Mouse (Mus musculus) embryo, embryonic 10 days (tissue): ENCODE results near the gene Gm47985.
A peak's percentile ranks its signal among the peaks of the same experiment; 100 is the strongest.
"Not testable (repeated sequence)": the region's sequence is repeated elsewhere in the genome, so short reads cannot be mapped to it uniquely, and the experiment has no call there.

ENCODE experiments used
- DNase-seq: peaks from one replicate; pipeline ENCODE4 v3.0.0-alpha.2; 2015; ENCODE audit warnings: low spot score

Gm47985 gene

DNA sequence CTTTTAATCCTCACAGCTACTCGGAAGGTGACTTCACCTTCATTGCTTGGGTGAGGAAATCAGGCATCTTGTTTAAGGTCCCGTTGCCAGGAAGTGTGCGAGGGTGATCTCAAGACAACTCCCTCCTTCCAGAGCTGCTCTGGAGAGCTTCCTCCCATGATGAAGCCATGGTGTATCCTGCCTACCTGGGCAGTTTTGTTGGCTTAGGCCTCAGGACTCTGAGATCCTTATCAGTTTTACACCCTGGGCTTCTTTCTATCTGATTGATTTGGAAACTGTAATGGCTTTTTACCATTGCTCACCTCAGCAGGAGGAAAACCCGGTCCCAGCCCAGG lies 4.4 kb upstream of the Gm47985 start:
- DNase-seq, result no peak

DNA sequence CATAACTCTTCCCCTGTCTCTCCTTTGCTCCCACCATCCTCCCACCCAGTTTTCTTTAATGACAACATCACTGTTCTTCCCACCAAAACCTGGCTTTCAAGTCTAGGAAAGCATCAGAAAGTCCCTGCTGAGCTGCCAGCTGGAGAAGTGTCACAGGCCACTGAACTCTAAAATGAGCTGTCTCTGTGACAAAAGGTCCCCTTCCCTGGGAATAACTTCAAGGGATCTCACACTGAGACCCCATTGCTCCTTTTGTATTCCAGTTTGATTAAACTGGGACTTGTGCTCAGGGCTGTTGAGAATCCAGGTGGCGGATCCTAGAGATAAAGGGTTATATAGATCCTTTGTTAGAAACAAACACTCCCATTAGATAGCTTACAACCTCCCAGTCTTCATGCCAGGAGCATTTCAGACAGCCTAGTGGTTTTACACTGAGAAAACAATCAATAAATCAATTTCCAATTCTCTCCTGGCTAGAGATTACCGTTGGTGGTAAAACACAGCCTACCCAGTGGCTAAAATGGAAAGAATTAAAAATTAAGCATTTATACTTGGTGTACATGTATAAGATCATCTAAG lies 3.7 kb upstream of the Gm47985 start:
- DNase-seq, result peak; percentile 65

DNA sequence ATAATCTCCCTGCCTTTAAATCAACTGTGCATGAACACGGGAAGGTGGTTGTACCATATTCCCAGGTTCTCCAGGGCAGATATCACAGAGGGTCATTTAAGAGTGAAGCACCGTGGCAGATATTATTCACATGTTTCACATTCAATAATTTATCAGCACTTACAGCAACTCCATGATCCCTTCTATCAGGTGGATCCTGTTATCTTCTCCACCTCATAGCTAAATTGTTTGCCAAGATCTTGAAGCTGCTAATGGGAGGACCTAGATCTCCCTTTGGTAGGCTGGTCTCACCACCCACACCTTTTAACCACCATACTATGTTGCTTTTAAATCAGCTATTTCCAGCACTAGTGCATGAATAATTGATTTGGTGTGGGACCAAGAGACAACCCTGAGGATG lies 2.2 kb upstream of the Gm47985 start:
- DNase-seq, result no peak

DNA sequence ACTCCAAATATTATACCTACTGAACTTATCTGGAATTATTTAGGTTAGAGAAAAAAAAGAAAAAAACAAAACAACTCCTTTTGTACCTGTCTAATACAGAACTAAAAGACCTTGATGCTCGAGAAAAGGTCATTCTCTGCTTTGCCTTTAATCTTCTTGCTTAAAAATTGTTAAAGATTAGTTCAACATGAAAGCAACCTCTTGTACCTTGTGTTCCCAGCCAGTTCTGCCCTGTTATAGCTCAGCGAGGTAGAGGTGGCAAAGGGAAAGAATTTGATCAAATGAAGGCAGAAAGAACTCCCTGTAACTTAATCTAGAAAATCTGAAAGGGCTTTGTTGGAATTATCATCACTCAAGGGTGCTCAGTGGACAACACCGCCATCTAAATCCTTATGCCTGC lies 3.8 kb downstream of the Gm47985 start:
- DNase-seq, result not testable (repeated sequence)

DNA sequence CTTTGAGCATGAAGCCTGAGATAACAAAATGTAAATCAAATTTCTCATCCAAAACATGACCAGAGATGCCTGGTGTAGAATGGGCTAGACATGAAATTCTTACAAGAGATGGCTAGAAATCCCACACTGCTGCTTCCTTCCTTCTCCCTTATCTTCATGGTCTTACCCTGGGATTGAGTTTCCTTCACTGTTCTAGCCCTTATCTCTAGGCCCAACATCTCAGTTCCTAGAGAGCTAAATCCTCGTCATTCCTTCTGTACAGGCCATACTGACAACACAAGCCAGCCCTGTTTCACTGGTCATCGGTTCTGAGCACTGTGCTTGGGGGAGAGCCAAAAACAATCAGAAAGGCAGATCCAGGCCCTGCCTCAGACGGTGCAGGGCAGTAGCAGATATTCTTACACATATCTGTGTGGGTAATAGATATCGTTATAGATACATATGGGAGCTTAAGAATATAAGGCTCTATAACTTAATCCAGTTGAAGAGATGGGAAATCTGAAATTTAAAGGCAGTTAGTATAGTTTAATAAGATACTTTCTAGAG lies 4.6 kb downstream of the Gm47985 start:
- not testable (repeated sequence) for DNase-seq

DNA sequence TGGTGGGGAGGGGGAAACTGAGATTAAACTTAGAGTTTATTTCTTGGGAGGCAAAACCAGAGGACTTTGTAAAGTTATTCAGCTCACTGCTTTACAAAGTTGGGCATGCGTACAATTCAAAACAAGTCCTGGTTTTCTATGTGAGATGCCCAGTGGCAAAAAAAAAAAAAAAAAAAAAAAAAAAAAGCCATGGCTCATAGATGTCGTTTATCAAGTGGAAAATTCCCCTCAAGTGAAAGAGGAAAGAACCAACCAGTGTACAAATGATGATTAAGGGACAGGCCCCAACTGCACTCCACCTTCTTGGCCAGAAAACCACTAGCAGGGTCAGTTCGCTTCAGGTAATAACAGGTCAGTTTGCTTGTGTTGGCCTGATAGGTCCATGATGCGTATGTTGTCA lies 6.1 kb downstream of the Gm47985 start:
- DNase-seq, result no peak

DNA sequence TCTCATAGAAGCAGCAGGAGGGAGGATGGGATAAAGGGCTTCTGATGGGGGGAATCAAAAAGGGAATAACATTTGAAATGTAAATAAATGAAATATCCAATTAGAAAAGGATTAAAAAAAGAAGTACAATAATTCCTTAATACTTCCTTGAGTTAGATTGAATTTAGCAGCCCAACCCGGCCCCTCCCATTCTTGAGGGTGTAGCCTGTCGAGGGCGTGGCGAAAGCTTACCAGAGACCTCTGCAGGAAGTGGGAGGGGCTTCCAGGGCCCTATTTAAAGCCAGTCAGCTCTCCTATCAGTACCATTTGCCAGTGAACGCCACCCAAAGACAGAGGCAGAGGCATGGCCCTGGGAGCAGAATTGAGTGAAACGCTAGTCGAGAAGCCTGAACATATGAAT lies 9.7 kb downstream of the Gm47985 start, which contains the start of gene Gm8947:
TSS of gene Gm8947 (plus strand) at position 302 of the 400 bp plus-strand sequence.
- DNase-seq, result not testable (repeated sequence)

DNA sequence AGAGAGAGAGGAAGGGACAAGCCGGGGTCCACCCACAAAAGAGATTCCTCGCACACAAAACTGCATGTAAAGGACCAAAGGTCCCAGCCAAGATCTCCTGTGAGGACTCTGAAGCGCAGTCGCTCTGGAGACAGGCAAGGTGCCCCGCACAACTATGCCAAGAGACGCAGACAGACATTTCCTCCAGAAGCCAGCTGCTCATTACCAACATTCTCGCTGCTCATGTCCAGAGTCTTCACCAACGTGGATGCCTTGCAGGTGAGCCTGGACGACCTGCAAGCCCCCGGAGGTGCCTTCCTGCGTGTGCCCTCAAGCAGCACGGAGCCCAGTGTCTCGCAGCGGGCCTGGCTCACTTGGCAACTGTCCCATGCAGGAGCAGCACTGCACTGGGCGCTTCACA lies 10.4 kb downstream of the Gm47985 start:
- DNase-seq, result not testable (repeated sequence)

DNA sequence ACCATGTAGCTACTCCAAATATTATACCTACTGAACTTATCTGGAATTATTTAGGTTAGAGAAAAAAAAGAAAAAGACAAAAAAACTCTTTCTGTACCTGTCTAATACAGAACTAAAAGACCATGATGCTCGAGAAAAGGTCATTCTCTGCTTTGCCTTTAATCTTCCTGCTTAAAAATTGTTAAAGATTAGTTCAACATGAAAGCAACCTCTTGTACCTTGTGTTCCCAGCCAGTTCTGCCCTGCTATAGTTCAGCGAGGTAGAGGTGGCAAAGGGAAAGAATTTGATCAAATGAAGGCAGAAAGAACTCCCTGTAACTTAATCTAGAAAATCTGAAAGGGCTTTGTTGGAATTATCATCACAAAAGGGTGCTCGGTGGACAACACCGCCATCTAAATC lies 13.6 kb downstream of the Gm47985 start:
- not testable (repeated sequence) for DNase-seq

DNA sequence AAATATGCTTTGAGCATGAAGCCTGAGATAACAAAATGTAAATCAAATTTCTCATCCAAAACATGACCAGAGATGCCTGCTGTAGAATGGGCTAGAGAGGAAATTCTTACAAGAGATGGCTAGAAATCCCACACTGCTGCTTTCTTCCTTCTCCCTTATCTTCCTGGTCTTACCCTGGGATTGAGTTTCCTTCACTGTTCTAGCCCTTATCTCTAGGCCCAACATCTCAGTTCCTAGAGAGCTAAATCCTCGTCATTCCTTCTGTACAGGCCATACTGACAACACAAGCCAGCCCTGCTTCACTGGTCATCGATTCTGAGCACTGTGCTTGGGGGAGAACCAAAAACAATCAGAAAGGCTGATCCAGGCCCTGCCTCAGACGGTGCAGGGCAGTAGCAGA lies 14.4 kb downstream of the Gm47985 start:
- not testable (repeated sequence) for DNase-seq

DNA sequence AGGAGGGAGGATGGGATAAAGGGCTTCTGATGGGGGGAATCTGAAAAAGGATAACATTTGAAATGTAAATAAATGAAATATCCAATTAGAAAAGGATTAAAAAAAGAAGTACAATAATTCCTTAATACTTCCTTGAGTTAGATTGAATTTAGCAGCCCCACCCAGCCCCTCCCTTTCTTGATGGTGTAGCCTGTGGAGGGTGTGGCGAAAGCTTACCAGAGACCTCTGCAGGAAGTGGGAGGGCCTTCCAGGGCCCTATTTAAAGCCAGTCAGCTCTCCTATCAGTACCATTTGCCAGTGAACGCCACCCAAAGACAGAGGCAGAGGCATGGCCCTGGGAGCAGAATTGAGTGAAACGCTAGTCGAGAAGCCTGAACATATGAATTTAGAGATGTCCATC lies 15.8 kb downstream of the Gm47985 start, which contains the start of gene Gm47995:
TSS of gene Gm47995 (plus strand) at position 329 of the 400 bp plus-strand sequence.
- not testable (repeated sequence) for DNase-seq

DNA sequence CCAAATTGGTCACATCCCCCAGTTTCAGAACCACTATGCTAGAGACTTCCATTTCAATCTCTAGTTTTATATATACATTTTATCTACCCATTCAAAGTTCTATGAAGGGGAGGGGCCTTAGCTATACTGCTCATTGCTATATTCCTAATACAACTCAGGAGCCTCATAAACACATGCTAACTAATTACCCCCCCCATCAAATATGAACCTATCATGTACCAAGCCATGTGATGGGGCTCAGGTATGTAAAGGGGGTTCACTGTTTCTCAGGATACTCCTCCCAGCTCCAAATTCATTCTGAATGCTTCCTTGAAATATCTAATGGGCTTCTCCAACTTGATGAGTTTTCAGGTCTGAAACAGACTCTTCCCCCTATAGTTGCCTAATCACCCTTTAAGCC lies 18.3 kb downstream of the Gm47985 start:
- DNase-seq, result not testable (repeated sequence)

DNA sequence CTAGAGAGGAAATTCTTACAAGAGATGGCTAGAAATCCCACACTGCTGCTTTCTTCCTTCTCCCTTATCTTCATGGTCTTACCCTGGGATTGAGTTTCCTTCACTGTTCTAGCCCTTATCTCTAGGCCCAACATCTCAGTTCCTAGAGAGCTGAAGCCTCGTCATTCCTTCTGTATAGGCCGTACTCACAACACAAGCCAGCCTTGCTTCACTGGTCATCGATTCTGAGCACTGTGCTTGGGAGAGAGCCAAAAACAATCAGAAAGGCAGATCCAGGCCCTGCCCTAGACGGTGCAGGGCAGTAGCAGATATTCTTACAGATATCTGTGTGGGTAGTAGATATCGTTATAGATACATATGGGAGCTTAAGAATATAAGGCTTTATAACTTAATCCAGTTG lies 20.4 kb downstream of the Gm47985 start:
- DNase-seq, result not testable (repeated sequence)

DNA sequence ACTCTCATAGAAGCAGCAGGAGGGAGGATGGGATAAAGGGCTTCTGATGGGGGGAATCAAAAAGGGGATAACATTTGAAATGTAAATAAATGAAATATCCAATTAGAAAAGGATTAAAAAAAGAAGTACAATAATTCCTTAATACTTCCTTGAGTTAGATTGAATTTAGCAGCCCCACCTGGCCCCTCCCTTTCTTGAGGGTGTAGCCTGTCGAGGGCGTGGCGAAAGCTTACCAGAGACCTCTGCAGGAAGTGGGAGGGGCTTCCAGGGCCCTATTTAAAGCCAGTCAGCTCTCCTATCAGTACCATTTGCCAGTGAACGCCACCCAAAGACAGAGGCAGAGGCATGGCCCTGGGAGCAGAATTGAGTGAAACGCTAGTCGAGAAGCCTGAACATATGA lies 21.5 kb downstream of the Gm47985 start, which contains the start of gene 3110040M04Rik:
TSS of gene 3110040M04Rik (plus strand) at position 304 of the 400 bp plus-strand sequence.
- not testable (repeated sequence) for DNase-seq

DNA sequence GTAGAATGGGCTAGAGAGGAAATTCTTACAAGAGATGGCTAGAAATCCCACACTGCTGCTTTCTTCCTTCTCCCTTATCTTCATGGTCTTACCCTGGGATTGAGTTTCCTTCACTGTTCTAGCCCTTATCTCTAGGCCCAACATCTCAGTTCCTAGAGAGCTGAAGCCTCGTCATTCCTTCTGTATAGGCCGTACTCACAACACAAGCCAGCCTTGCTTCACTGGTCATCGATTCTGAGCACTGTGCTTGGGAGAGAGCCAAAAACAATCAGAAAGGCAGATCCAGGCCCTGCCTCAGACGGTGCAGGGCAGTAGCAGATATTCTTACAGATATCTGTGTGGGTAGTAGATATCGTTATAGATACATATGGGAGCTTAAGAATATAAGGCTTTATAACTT lies 26.2 kb downstream of the Gm47985 start:
- not testable (repeated sequence) for DNase-seq

DNA sequence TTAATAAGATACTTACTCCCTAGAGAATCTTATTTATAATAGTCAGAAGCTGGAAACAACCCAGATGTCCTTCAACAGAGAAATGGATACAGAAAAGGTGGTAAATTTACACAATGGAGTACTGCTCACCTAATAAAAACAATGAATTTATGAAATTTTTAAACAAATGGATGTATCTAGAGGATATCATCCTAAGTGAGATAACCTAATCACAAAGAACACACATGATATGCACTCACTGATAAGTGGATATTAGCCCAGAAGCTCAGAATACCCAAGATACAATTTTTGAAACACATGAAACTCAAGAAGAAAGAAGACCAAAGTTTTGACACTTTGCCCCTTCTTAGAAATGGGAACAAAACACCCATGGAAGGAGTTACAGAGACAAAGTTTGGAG lies 26.6 kb downstream of the Gm47985 start:
- DNase-seq, result not testable (repeated sequence)

DNA sequence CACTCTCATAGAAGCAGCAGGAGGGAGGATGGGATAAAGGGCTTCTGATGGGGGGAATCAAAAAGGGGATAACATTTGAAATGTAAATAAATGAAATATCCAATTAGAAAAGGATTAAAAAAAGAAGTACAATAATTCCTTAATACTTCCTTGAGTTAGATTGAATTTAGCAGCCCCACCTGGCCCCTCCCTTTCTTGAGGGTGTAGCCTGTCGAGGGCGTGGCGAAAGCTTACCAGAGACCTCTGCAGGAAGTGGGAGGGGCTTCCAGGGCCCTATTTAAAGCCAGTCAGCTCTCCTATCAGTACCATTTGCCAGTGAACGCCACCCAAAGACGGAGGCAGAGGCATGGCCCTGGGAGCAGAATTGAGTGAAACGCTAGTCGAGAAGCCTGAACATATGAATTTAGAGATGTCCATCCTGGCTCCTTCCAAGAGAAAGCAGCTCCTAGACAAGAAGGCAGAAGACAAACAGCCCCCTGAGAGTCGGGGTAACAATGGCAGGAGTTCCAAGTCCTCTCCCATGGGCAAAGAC lies 27.6 kb downstream of the Gm47985 start, which contains the start of gene Gm47996:
TSS of gene Gm47996 (plus strand) at position 308 of the 532 bp plus-strand sequence.
- DNase-seq, result not testable (repeated sequence)

DNA sequence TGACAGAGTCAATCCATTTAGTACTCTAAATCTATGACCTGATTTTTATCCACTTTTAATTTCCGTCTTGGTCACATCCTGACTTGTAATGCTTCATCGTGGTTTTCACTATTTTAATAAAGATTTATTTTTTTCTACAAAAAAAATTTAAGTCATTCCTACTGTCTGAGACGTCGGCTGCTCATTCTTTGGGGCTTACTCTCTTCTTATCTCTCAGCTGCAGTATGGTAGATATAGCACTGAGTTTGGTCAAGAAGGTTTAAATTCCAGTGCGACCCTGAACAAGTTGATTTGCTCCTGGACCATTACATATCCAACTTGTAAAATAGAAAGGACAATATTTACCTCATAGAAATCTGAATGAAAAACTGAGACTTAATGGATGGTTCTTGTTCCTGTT lies 29.3 kb downstream of the Gm47985 start:
- DNase-seq, result not testable (repeated sequence)

DNA sequence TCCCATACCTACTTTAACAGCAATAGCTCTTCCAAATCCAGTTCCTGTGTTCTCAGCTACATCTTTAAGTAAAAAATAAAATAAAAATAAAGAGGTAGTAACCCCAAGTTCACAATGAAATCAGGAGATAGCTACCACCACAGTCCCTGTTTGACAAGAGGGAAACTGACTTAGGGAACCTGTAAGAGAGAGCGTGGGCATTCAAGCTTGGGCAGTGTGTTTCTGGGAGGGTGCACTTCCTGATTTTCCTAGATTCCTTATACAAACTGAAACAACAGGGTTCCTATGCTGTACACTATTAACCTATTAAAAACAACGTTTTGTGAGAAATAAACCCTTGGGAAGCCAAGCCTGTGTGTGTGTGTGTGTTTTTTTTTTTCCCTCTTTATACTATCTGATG lies 32.5 kb downstream of the Gm47985 start:
- no peak for DNase-seq

DNA sequence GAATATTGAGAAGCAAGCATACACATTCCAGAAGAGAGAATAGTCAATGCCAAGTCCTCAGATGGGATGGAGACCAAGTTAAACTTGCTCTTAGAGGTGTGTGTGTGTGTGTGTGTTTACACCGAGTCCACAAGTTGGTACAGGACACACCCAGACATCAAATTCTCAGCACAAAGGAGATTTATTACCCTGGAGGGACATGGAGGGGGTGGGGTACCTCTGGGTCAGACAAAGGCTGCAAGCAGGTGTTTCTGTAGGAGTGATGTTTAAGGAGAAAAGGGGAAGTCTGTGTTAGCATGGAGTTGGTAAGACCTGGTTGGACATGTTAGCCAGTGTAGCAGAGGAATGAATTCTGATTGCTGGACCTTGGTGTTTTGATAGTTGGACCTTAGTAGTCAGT lies 33.6 kb downstream of the Gm47985 start:
- DNase-seq, result no peak

DNA sequence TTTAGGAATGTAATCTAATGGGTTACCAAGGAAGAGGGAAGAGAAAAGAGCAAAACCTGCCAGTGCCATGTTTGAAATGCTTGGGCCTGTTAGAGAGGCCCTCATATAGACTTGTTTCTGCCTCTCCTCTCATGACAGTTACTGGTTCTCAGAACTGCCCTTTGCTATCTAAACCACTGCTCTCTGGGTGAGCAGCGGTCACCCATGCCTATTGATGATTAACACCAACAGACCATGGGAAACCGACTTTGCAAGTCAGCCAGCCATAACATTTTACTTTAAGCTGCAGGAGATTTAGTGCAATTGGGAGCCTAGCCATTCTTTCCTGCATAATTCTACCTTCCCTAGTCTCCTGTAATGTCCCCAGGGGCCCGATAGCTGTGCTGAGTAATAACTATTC lies 34.1 kb downstream of the Gm47985 start:
- no peak for DNase-seq

DNA sequence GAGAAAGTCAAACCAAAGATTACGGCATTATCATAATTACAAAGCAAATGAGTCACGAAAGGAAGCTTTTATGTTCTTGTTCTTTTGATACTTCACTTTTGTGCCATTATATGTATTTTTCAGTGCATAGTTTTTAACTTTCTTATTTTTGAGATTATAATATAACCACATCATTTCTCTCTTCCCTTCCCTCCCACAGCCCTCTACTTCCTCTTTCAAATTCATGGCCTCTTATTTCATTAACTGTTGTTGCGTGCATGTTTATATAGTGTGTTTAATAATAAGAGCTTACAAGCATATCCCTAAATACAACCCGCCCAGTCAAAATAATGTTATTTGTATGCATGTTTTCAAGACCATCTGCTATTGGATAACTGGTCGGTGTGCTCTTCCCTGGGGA lies 36.7 kb downstream of the Gm47985 start:
- no peak for DNase-seq

DNA sequence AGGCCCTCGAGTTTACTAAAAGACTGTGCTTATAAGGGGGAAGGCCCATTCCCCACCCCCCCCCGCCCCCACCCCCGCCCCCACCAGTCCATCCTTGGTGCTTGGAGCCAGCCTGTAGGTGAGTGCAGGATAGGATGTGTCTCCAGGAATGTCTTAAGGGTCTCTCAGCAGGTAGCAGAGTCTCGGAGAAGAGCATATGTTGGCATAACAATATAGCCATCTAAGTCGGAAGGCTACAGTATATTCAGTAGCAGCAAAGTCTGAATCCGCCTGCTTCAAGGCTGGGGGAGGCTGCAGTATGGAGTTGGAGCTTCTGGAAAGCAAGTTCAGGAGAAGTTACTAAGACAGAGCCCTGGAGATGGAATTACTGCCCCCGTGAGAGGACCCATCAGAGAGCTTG lies 37.8 kb downstream of the Gm47985 start:
- no peak for DNase-seq
